14 mouse cellular contexts compared by ENCODE assay signal in genomic region chr11:84752007-84752406, GRCm38 (mm10).
A peak's percentile ranks its signal among the peaks of the same experiment; 100 is the strongest.
DNase-seq lines count a peak whose midpoint lies in the region; ATAC-seq and TF ChIP-seq lines count a peak whose summit lies in the region.
"Had no signal": no experiment of that assay in that cellular context is flagged by ENCODE, and none has a peak within 500 bp of the region (broad histone marks: within the 10 kb centered on the region; RNA-seq: fewer than 3 reads in every experiment).

No protein-coding gene starts in this region.

- no peaks in the 10 kb centered on the region for H3K4me1 ChIP-seq in forebrain, embryonic 14.5 days (ENCODE audit: control insufficient read depth, insufficient read depth, low read length)
- peaks cover 10% of the 10 kb centered on the region; the same call in 1 of the 2 replicates for H3K4me1 ChIP-seq in forebrain, embryonic 11.5 days (replicated peaks; ENCODE audit: control insufficient read depth, insufficient read depth, low read length)
- H3K4me1 ChIP-seq: heart, embryonic 15.5 days had no signal

- no peak for ATAC-seq in forebrain, embryonic 14.5 days
- no peak for ATAC-seq in forebrain, embryonic 11.5 days (replicated peaks; ENCODE audit: low FRiP score)
- ATAC-seq: activated CD4-positive, CD25-positive, alpha-beta regulatory T cell, adult 4 months had no signal

- no peak overlapping the region for H3K9ac ChIP-seq in forebrain, embryonic 14.5 days (ENCODE audit: low read length)
- H3K9ac ChIP-seq in forebrain, embryonic 11.5 days (ENCODE audit: low read length): no peak overlapping the region
- H3K9ac ChIP-seq: heart, embryonic 15.5 days had no signal

- peak; percentile 33 for DNase-seq in forebrain, embryonic 14.5 days (ENCODE audit: low spot score)
- no peak for DNase-seq in forebrain, embryonic 11.5 days (ENCODE audit: low spot score)
- DNase-seq in left cerebral cortex, adult 2 months (ENCODE audit: extremely low spot score in 1 of 2, low spot score in 2 of 2): no peak
- no peak for DNase-seq in left cerebral cortex, postnatal 10 days (ENCODE audit: extremely low spot score in 1 of 2, low spot score in 2 of 2)
- DNase-seq in 416B (ENCODE audit: low read depth) (peak; percentile 57), NIH3T3 (ENCODE audit: low read depth) (peak; percentile 28)
- DNase-seq in adrenal gland, adult (ENCODE audit: inconsistent age in 2 of 2, low spot score in 1 of 2): no peak
- no peak for DNase-seq in ovary, postnatal 10 days (ENCODE audit: low spot score)
- DNase-seq: lung, adult 18-20 months; midbrain, embryonic 14.5 days; right cerebral cortex, adult 18-20 months had no signal

- intact Hi-C loops in left cerebral cortex, adult 2 months (cut with DNase I): no loop called here
- intact Hi-C loops in left cerebral cortex, postnatal 10 days (cut with DNase I): no loop called here

- H3K4me2 ChIP-seq in forebrain, embryonic 14.5 days (ENCODE audit: low read length): no peak overlapping the region
- H3K4me2 ChIP-seq in forebrain, embryonic 11.5 days (ENCODE audit: low read depth, low read length, severe bottlenecking): no peak overlapping the region
- H3K4me2 ChIP-seq: heart, embryonic 15.5 days had no signal

- TF ChIP-seq CTCF in left cerebral cortex, adult 2 months (IDR thresholded peaks at IDR 0.05): peak; percentile 12; the same call in 1 of the 2 replicates

- H3K4me3 ChIP-seq in forebrain, embryonic 14.5 days (ENCODE audit: low read depth, low read length): no peak overlapping the region
- no peak overlapping the region for H3K4me3 ChIP-seq in forebrain, embryonic 11.5 days (ENCODE audit: low read depth, low read length)
- no peak overlapping the region for H3K4me3 ChIP-seq in left cerebral cortex, adult 2 months
- H3K4me3 ChIP-seq: erythroblast, embryonic 14.5 days; heart, embryonic 15.5 days had no signal

- H3K27ac ChIP-seq in forebrain, embryonic 14.5 days (ENCODE audit: low read depth, low read length): no peak overlapping the region
- no peak overlapping the region for H3K27ac ChIP-seq in forebrain, embryonic 11.5 days (ENCODE audit: low read depth, low read length)
- no peak overlapping the region for H3K27ac ChIP-seq in left cerebral cortex, adult 2 months
- H3K27ac ChIP-seq: heart, embryonic 15.5 days had no signal

- no peaks in the 10 kb centered on the region for H3K9me3 ChIP-seq in forebrain, embryonic 14.5 days (replicated peaks; ENCODE audit: control insufficient read depth, low read length)
- H3K9me3 ChIP-seq in forebrain, embryonic 11.5 days (ENCODE audit: control insufficient read depth, low read length): no peaks in the 10 kb centered on the region
- H3K9me3 ChIP-seq: heart, embryonic 15.5 days had no signal

- H3K36me3 ChIP-seq in forebrain, embryonic 14.5 days (ENCODE audit: control insufficient read depth, insufficient read depth, low read length): no peaks in the 10 kb centered on the region
- H3K36me3 ChIP-seq in forebrain, embryonic 11.5 days (ENCODE audit: control insufficient read depth, insufficient read depth, low read length): no peaks in the 10 kb centered on the region
- H3K36me3 ChIP-seq: heart, embryonic 15.5 days had no signal

- 0 out of 2 replicates have a peak, but pooled peaks cover 6% of the 10 kb centered on the region for H3K27me3 ChIP-seq in forebrain, embryonic 14.5 days (replicated peaks; ENCODE audit: control insufficient read depth, insufficient read depth, low read length)
- no peaks in the 10 kb centered on the region for H3K27me3 ChIP-seq in forebrain, embryonic 11.5 days (ENCODE audit: control insufficient read depth, insufficient read depth, low read length)
- H3K27me3 ChIP-seq: heart, embryonic 15.5 days had no signal

- WGBS in forebrain, embryonic 14.5 days: 73% methylated on average over 6 of the region's 6 CpGs
- 82% methylated on average over 6 of the region's 6 CpGs for WGBS in forebrain, embryonic 11.5 days

Comparison
In these comparisons a context has a peak if more than half of its experiments do, and no peak if none do; other contexts are left out.
1. DNase-seq: peak in forebrain, embryonic 14.5 days (single experiment), 416B (single experiment) and NIH3T3 (single experiment); none in forebrain, embryonic 11.5 days (single experiment), left cerebral cortex, adult 2 months (0 of 2), left cerebral cortex, postnatal 10 days (0 of 2), adrenal gland, adult (0 of 2) and ovary, postnatal 10 days (single experiment).